Mouse (Mus musculus) CH12.LX (cell line): ENCODE results near the gene Actl11. TPM values are rescaled to one million over a fixed set of nuclear protein-coding genes. Genes with fewer than 3 reads are reported as not detected.

Source experiments
- DNase-seq: peaks from one replicate; pipeline ENCODE4 v3.0.0-alpha.2; 2013; ENCODE audit errors: extremely low read depth
- H3K27ac ChIP-seq: 2 replicates; pipeline ENCODE4 v1.5.1; 2012; ENCODE audit warnings: low read depth, mild to moderate bottlenecking, control low read depth, moderate library complexity; ENCODE audit not compliant: insufficient read depth
- H3K27me3 ChIP-seq: replicated peaks from 2 replicates; pipeline ENCODE3; 2012; ENCODE audit warnings: inconsistent platforms
- H3K36me3 ChIP-seq, 2 experiments: replicated peaks in 1 of 2; 2 replicates each; pipeline versions ENCODE3 to v1.6.1; 2012; ENCODE audit warnings: inconsistent platforms in 1 of 2, low read length in 1 of 2, mild to moderate bottlenecking in 1 of 2, mixed read lengths in 1 of 2, moderate library complexity in 1 of 2; ENCODE audit not compliant: control insufficient read depth in 1 of 2, insufficient read depth in 1 of 2
- H3K4me1 ChIP-seq, 2 experiments: 2 replicates each; pipeline ENCODE4 v1.6.1; 2012; ENCODE audit warnings: inconsistent platforms in 1 of 2, moderate library complexity in 1 of 2; ENCODE audit not compliant: insufficient read depth in 2 of 2, control insufficient read depth in 1 of 2
- H3K4me2 ChIP-seq: 2 replicates; pipeline ENCODE4 v1.6.1; 2012; ENCODE audit warnings: low read depth, mild to moderate bottlenecking, control low read depth; ENCODE audit not compliant: poor library complexity, insufficient read depth, severe bottlenecking
- H3K4me3 ChIP-seq, 3 experiments: fragments of 150-350 bp in 1 of 3; sonication (generic) in 1 of 3; replicated peaks in 1 of 3; 2 replicates each; pipeline versions ENCODE3 to v1.5.1; 2011 to 2012; ENCODE audit warnings: low read depth in 2 of 3, low read length in 2 of 3, mild to moderate bottlenecking in 2 of 3, moderate library complexity in 2 of 3, control low read depth in 1 of 3, improper control_type of control experiment in 1 of 3, inconsistent platforms in 1 of 3, mixed read lengths in 1 of 3; ENCODE audit not compliant: poor library complexity in 1 of 3
- H3K79me2 ChIP-seq: replicated peaks from 2 replicates; pipeline ENCODE4 v1.6.1; 2012; ENCODE audit warnings: mild to moderate bottlenecking, moderate library complexity; ENCODE audit not compliant: control insufficient read depth, poor library complexity, insufficient read depth, severe bottlenecking; ENCODE audit errors: extremely low read depth
- H3K9ac ChIP-seq: 2 replicates; pipeline ENCODE4 v1.6.1; 2012; ENCODE audit warnings: low read depth, mild to moderate bottlenecking, control low read depth, moderate library complexity; ENCODE audit not compliant: insufficient read depth
- H3K9me3 ChIP-seq: replicated peaks from 2 replicates; pipeline ENCODE3; 2012; ENCODE audit warnings: low read length, inconsistent platforms, mixed read lengths
- CHD1 ChIP-seq: IDR thresholded peaks from 2 replicates; pipeline ENCODE4 v1.6.1; 2012; ENCODE audit warnings: low read depth, low read length, improper control_type of control experiment, inconsistent platforms
- CTCF ChIP-seq, 2 experiments: IDR thresholded peaks in 1 of 2; conservative IDR thresholded peaks in 1 of 2; 2 replicates each; pipeline ENCODE4 v1.5.1; 2011 to 2012; ENCODE audit warnings: low read depth in 2 of 2, low read length in 2 of 2, improper control_type of control experiment in 1 of 2, inconsistent platforms in 1 of 2, mild to moderate bottlenecking in 1 of 2, moderate library complexity in 1 of 2
- E2F4 ChIP-seq: IDR thresholded peaks from 2 replicates; pipeline ENCODE4 v1.6.1; 2011; ENCODE audit warnings: low read depth, low read length, improper control_type of control experiment; ENCODE audit not compliant: insufficient replicate concordance
- EP300 ChIP-seq: IDR thresholded peaks from 2 replicates; pipeline ENCODE4 v1.6.1; 2011; ENCODE audit warnings: low read length, improper control_type of control experiment
- ETS1 ChIP-seq: conservative IDR thresholded peaks from 2 replicates; pipeline ENCODE4 v1.6.1; 2012; ENCODE audit warnings: low read depth, mild to moderate bottlenecking, inconsistent platforms, low read length, improper control_type of control experiment, moderate library complexity
- HCFC1 ChIP-seq: IDR thresholded peaks from 2 replicates; pipeline ENCODE4 v1.6.1; 2012; ENCODE audit warnings: low read depth, mild to moderate bottlenecking, inconsistent platforms, low read length, improper control_type of control experiment
- IRF4 ChIP-seq: IDR thresholded peaks from 2 replicates; pipeline ENCODE4 v1.6.1; 2014; ENCODE audit warnings: low read depth, mild to moderate bottlenecking, inconsistent platforms, low read length, improper control_type of control experiment
- JUN ChIP-seq: IDR thresholded peaks from 2 replicates; pipeline ENCODE4 v1.6.1; 2011; ENCODE audit warnings: low read depth, mild to moderate bottlenecking, low read length, improper control_type of control experiment, moderate library complexity; ENCODE audit not compliant: insufficient read depth
- JUND ChIP-seq: conservative IDR thresholded peaks from 2 replicates; pipeline ENCODE4 v1.6.1; 2011; ENCODE audit warnings: low read depth, low read length, improper control_type of control experiment
- MEF2A ChIP-seq: IDR thresholded peaks from 2 replicates; pipeline ENCODE4 v1.6.1; 2014; ENCODE audit warnings: low read depth, mild to moderate bottlenecking, inconsistent platforms, low read length, improper control_type of control experiment, borderline replicate concordance
- MXI1 ChIP-seq: IDR thresholded peaks from 2 replicates; pipeline ENCODE4 v1.6.1; 2011; ENCODE audit warnings: mild to moderate bottlenecking, low read depth, low read length, improper control_type of control experiment
- PAX5 ChIP-seq: IDR thresholded peaks from 2 replicates; pipeline ENCODE4 v1.6.1; 2012; ENCODE audit warnings: low read length, inconsistent platforms, mixed read lengths
- RCOR1 ChIP-seq: conservative IDR thresholded peaks from 2 replicates; pipeline ENCODE4 v1.6.1; 2012; ENCODE audit warnings: low read depth, mild to moderate bottlenecking, inconsistent platforms, low read length, improper control_type of control experiment
- SMC3 ChIP-seq: IDR thresholded peaks from 2 replicates; pipeline ENCODE4 v1.6.1; 2011; ENCODE audit warnings: low read depth, low read length, improper control_type of control experiment
- TBP ChIP-seq: conservative IDR thresholded peaks from 2 replicates; pipeline ENCODE4 v1.6.1; 2011; ENCODE audit warnings: low read depth, low read length, improper control_type of control experiment
- UBTF ChIP-seq: IDR thresholded peaks from 2 replicates; pipeline ENCODE4 v1.6.1; 2012; ENCODE audit warnings: low read depth, mild to moderate bottlenecking, inconsistent platforms, low read length, improper control_type of control experiment, moderate library complexity
- USF2 ChIP-seq: conservative IDR thresholded peaks from 2 replicates; pipeline ENCODE4 v1.6.1; 2011; ENCODE audit warnings: low read depth, low read length, improper control_type of control experiment
- ZC3H11A ChIP-seq: IDR thresholded peaks from 2 replicates; pipeline ENCODE4 v1.6.1; 2012; ENCODE audit warnings: low read depth, mild to moderate bottlenecking, inconsistent platforms, low read length, improper control_type of control experiment
- ZMIZ1 ChIP-seq: IDR thresholded peaks from 2 replicates; pipeline ENCODE4 v1.6.1; 2012; ENCODE audit warnings: low read depth, mild to moderate bottlenecking, inconsistent platforms, low read length, improper control_type of control experiment
- ZNF384 ChIP-seq: IDR thresholded peaks from 2 replicates; pipeline ENCODE4 v1.6.1; 2012; ENCODE audit warnings: low read depth, low read length, improper control_type of control experiment, inconsistent platforms
- dilution Hi-C: fragments of 300-500 bp; cut with MboI; formaldehyde crosslinking; loops from 2 replicates; pipeline ENCODE4 v1.14.3; 2020; ENCODE audit warnings: low sequenced_read_pairs; ENCODE audit not compliant: extremely low pct_unique_long_range_greater_than_20kb, extremely low pct_ligation_motif_present
- in situ Hi-C: fragments of 300-500 bp; cut with MboI; formaldehyde crosslinking; loops from 3 replicates; pipeline ENCODE4 v1.14.3; 2019; ENCODE audit warnings: low sequenced_read_pairs, low pct_ligation_motif_present, low pct_unique_long_range_greater_than_20kb, mixed read lengths
- polyA plus RNA-seq: library from polyadenylated mRNA; unstranded; fragments of >175 nt; gene quantifications from 2 replicates; pipeline ENCODE4 v1.2.1, GENCODE M21; 2012; ENCODE audit warnings: low read depth; ENCODE audit not compliant: insufficient read length
- total RNA-seq, 2 experiments: library from RNA; depleted of rRNA; stranded (reverse); fragments of 300-350 nt in 1 of 2; fragments of >200 nt in 1 of 2; gene quantifications; 2 replicates each; pipeline ENCODE4 v1.2.3; 2012 to 2014

Gene Actl11
- total and polyA plus RNA-seq, 3 experiments = not detected

GRCm38 (mm10) chr9:107960928-107961327 lies 32.7 kb downstream of the Actl11 start:
- no peak overlapping the region for H3K9ac ChIP-seq
- no peak overlapping the region for H3K27ac ChIP-seq
- dilution Hi-C loops = no loop called here
- H3K9me3 ChIP-seq = no peaks in the 10 kb centered on the region
- H3K79me2 ChIP-seq = no peaks in the 10 kb centered on the region
- no peak overlapping the region for H3K4me2 ChIP-seq
- no peak for TF ChIP-seq PAX5
- TF ChIP-seq MEF2A = no peak
- TF ChIP-seq UBTF = no peak
- TF ChIP-seq TBP = no peak
- no peak for TF ChIP-seq ZNF384
- TF ChIP-seq CHD1 = no peak
- TF ChIP-seq IRF4 = no peak
- no peak for TF ChIP-seq EP300
- TF ChIP-seq ZMIZ1 = no peak
- TF ChIP-seq CTCF (conservative IDR thresholded peaks at IDR 0.05 in 1 of 2, IDR thresholded peaks at IDR 0.05 in 1 of 2; ENCODE audit: low read depth in 2 of 2, low read length in 2 of 2) = peak in 1 of 2 experiments; percentile 46; a peak in 2 of 4 replicates
- peak; percentile 39 for TF ChIP-seq SMC3
- TF ChIP-seq HCFC1 = no peak
- TF ChIP-seq USF2 = no peak
- TF ChIP-seq JUND = no peak
- no peak for TF ChIP-seq RCOR1
- no peak for TF ChIP-seq E2F4
- no peak for TF ChIP-seq MXI1
- no peak for TF ChIP-seq ETS1
- TF ChIP-seq, all 38 proteins: peak for 2
- in situ Hi-C loops = loop anchor here (5.0 kb wide), 1 partner anchor 36 kb away; the partner anchor contains the start of gene Gm20662
- peaks cover 62 to 97% of the 10 kb centered on the region in 2 experiments for H3K36me3 ChIP-seq
- no peaks in the 10 kb centered on the region for H3K27me3 ChIP-seq
- peaks cover 3 to 25% of the 10 kb centered on the region in 2 experiments for H3K4me1 ChIP-seq
- no peak overlapping the region for H3K4me3 ChIP-seq
- DNase-seq = no peak

GRCm38 (mm10) chr9:107961351-107961762 lies 33.1 kb downstream of the Actl11 start:
- H3K36me3 ChIP-seq = peaks cover 64 to 97% of the 10 kb centered on the region in 2 experiments
- no peaks in the 10 kb centered on the region for H3K79me2 ChIP-seq
- dilution Hi-C loops = no loop called here
- H3K27me3 ChIP-seq = no peaks in the 10 kb centered on the region
- H3K4me1 ChIP-seq = peaks cover 3 to 25% of the 10 kb centered on the region in 2 experiments
- no peak for DNase-seq
- TF ChIP-seq ZC3H11A = no peak
- no peak for TF ChIP-seq JUN
- TF ChIP-seq EP300 = no peak
- TF ChIP-seq ZNF384 = no peak
- H3K9ac ChIP-seq = no peak overlapping the region
- no peak overlapping the region for H3K27ac ChIP-seq
- no peak overlapping the region for H3K4me3 ChIP-seq
- H3K9me3 ChIP-seq = no peaks in the 10 kb centered on the region
- no peak overlapping the region for H3K4me2 ChIP-seq
- in situ Hi-C loops = loop anchor here (5.0 kb wide), 1 partner anchor 36 kb away; the partner anchor contains the start of gene Gm20662
